ENCODE assay signal across 14 mouse cellular contexts in genomic region chr4:136716561-136716972, GRCm38 (mm10).
DNase-seq lines count a peak whose midpoint lies in the region; ATAC-seq lines count a peak whose summit lies in the region.
"Had no signal": no experiment of that assay in that cellular context is flagged by ENCODE, and none has a peak within 500 bp of the region (broad histone marks: within the 10 kb centered on the region; RNA-seq: fewer than 3 reads in every experiment).

No protein-coding gene starts in this region.

- H3K9ac ChIP-seq in forebrain, embryonic 11.5 days (ENCODE audit: low read length), result no peak overlapping the region
- H3K9ac ChIP-seq in hindbrain, embryonic 14.5 days, result no peak overlapping the region
- H3K9ac ChIP-seq: heart, embryonic 12.5 days; intestine, embryonic 15.5 days; limb, embryonic 15.5 days; lung, embryonic 15.5 days; midbrain, embryonic 12.5 days had no signal

- 0 out of 2 replicates have a peak, but pooled peaks cover 3% of the 10 kb centered on the region for H3K9me3 ChIP-seq in forebrain, embryonic 10.5 days
- H3K9me3 ChIP-seq in forebrain, embryonic 11.5 days (ENCODE audit: control insufficient read depth, low read length), result no peaks in the 10 kb centered on the region
- no peaks in the 10 kb centered on the region for H3K9me3 ChIP-seq in hindbrain, embryonic 14.5 days (ENCODE audit: control insufficient read depth, low read length)
- H3K9me3 ChIP-seq: G1E; heart, embryonic 12.5 days; intestine, embryonic 15.5 days; limb, embryonic 15.5 days; lung, embryonic 15.5 days; midbrain, embryonic 12.5 days had no signal

- WGBS in forebrain, embryonic 10.5 days, result 90% methylated on average over 7 of the region's 7 CpGs
- WGBS in forebrain, embryonic 11.5 days, result 87% methylated on average over 7 of the region's 7 CpGs
- 58% methylated on average over 7 of the region's 7 CpGs for WGBS in hindbrain, embryonic 14.5 days

- ATAC-seq in forebrain, embryonic 11.5 days (replicated peaks; ENCODE audit: low FRiP score), result no peak
- peak; percentile 49; the same call in 1 of the 2 replicates for ATAC-seq in hindbrain, embryonic 14.5 days (ENCODE audit: low FRiP score)
- ATAC-seq: intestine, embryonic 15.5 days had no signal

- H3K4me3 ChIP-seq in forebrain, embryonic 10.5 days, result no peak overlapping the region
- H3K4me3 ChIP-seq in forebrain, embryonic 11.5 days (ENCODE audit: low read depth, low read length), result no peak overlapping the region
- no peak overlapping the region for H3K4me3 ChIP-seq in hindbrain, embryonic 14.5 days (replicated peaks; ENCODE audit: low read length)
- H3K4me3 ChIP-seq: heart, embryonic 12.5 days; intestine, embryonic 15.5 days; limb, embryonic 15.5 days; lung, embryonic 15.5 days; midbrain, embryonic 12.5 days had no signal

- intact Hi-C loops in heart, postnatal 10 days (cut with DNase I), result no loop called here

- 0 out of 2 replicates have a peak overlapping the region, but pooled peaks have one; percentile 20 for H3K27ac ChIP-seq in forebrain, embryonic 10.5 days
- H3K27ac ChIP-seq in forebrain, embryonic 11.5 days (ENCODE audit: low read depth, low read length), result no peak overlapping the region
- peak overlapping the region; percentile 26; the same call in 1 of the 2 replicates for H3K27ac ChIP-seq in hindbrain, embryonic 14.5 days
- H3K27ac ChIP-seq: intestine, embryonic 15.5 days; limb, embryonic 15.5 days; lung, embryonic 15.5 days; midbrain, embryonic 12.5 days had no signal

- DNase-seq in forebrain, embryonic 10.5 days (ENCODE audit: extremely low spot score, low spot score), result no peak
- DNase-seq in forebrain, embryonic 11.5 days (ENCODE audit: low spot score), result no peak
- peak; percentile 78 to 80 for DNase-seq in right cerebral cortex, postnatal 10 days (ENCODE audit: low spot score in 2 of 2)
- DNase-seq in right cerebral cortex, postnatal 14 days, result no peak
- DNase-seq in hindbrain, embryonic 14.5 days (ENCODE audit: low spot score), result peak; percentile 56
- DNase-seq in heart, postnatal 4 days, result no peak
- DNase-seq in heart, postnatal 10 days, result no peak
- no peak for DNase-seq in heart, adult 18-20 months

- H3K27me3 ChIP-seq in forebrain, embryonic 10.5 days (ENCODE audit: poor library complexity, severe bottlenecking), result no peaks in the 10 kb centered on the region
- no peaks in the 10 kb centered on the region for H3K27me3 ChIP-seq in forebrain, embryonic 11.5 days (ENCODE audit: control insufficient read depth, insufficient read depth, low read length)
- H3K27me3 ChIP-seq in hindbrain, embryonic 14.5 days (ENCODE audit: control insufficient read depth, insufficient read depth, low read length), result no peaks in the 10 kb centered on the region
- H3K27me3 ChIP-seq: intestine, embryonic 15.5 days; limb, embryonic 15.5 days; lung, embryonic 15.5 days; midbrain, embryonic 12.5 days had no signal

- H3K4me1 ChIP-seq in forebrain, embryonic 10.5 days, result peaks cover 61% of the 10 kb centered on the region
- peaks cover 7% of the 10 kb centered on the region for H3K4me1 ChIP-seq in forebrain, embryonic 11.5 days (replicated peaks; ENCODE audit: control insufficient read depth, insufficient read depth, low read length)
- peaks cover 13% of the 10 kb centered on the region; the same call in 1 of the 2 replicates for H3K4me1 ChIP-seq in hindbrain, embryonic 14.5 days (replicated peaks; ENCODE audit: control insufficient read depth, insufficient read depth, low read length)

- peaks cover 32% of the 10 kb centered on the region for H3K36me3 ChIP-seq in forebrain, embryonic 10.5 days (replicated peaks)
- H3K36me3 ChIP-seq in forebrain, embryonic 11.5 days (ENCODE audit: control insufficient read depth, insufficient read depth, low read length), result no peaks in the 10 kb centered on the region; the same call in 1 of the 2 replicates
- no peaks in the 10 kb centered on the region for H3K36me3 ChIP-seq in hindbrain, embryonic 14.5 days (replicated peaks; ENCODE audit: control insufficient read depth, insufficient read depth)
- H3K36me3 ChIP-seq: G1E; heart, embryonic 12.5 days; limb, embryonic 15.5 days; lung, embryonic 15.5 days had no signal

- no peak overlapping the region for H3K4me2 ChIP-seq in forebrain, embryonic 11.5 days (ENCODE audit: low read depth, low read length, severe bottlenecking)
- H3K4me2 ChIP-seq in hindbrain, embryonic 14.5 days (replicated peaks), result no peak overlapping the region
- H3K4me2 ChIP-seq: heart, embryonic 12.5 days; intestine, embryonic 15.5 days; limb, embryonic 15.5 days; lung, embryonic 15.5 days; midbrain, embryonic 12.5 days had no signal

Comparison
In these comparisons a context has a peak if more than half of its experiments do, and no peak if none do; other contexts are left out.
1. DNase-seq: peak in right cerebral cortex, postnatal 10 days (2 of 2) and hindbrain, embryonic 14.5 days (single experiment); none in forebrain, embryonic 10.5 days (single experiment), forebrain, embryonic 11.5 days (single experiment), right cerebral cortex, postnatal 14 days (single experiment), heart, postnatal 4 days (single experiment), heart, postnatal 10 days (0 of 2) and heart, adult 18-20 months (0 of 2).